Mouse (Mus musculus): ENCODE data around the gene Tekt3. TPM values are rescaled to one million over a fixed set of nuclear protein-coding genes. Genes with fewer than 3 reads are reported as not detected.
A peak's percentile ranks its signal among the peaks of the same experiment; 100 is the strongest.

Tekt3 gene
- total RNA-seq, 1 experiment: not detected

DNA sequence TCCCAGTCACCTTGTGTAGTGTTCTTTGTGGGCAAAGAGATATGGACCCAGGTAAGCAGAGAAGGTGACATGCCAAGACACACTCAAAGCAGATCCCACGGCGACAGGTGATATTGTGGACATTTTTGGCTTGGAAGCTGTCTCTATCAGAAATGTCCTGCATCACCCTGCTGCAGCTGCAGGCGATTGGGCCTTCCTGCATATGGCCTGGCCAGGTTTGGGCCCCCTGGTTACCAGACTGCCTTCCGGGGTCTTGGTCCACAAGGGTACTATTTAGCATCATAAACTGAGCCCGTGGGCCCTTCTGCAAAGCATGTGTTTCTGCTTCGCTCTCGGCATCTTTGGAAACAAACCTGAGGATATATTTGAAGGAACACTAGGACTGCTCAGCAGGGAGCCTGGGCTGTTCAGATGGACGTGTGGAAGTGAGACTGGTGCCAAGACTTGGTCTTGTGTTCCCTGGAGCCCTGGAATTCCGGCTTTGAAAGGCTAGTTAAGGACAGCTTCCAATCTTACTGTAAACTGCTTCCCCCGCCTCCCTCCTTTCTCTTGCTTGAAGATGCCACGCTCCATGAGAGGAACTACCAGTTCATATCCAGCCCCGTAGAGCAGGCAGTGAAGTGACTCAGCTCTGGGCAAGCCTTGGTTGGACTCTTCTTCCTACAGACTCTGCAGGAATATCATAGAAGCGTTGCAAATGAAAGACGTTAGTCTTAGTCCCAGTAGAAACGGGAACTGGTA lies 73.5 kb downstream of the Tekt3 start:
- Histone ChIP-seq H3K9me3 (ENCODE audit: control insufficient read depth, insufficient read depth, low read depth, low read length) (no peaks in the 10 kb centered on the region), H3K36me3 (ENCODE audit: control insufficient read depth, insufficient read depth, low read length, poor library complexity, severe bottlenecking) (no peaks in the 10 kb centered on the region), H3K27ac (ENCODE audit: insufficient read depth, low read depth, low read length, poor library complexity, severe bottlenecking) (no peak overlapping the region), H3K9ac (ENCODE audit: insufficient read depth, low read depth, low read length, poor library complexity, severe bottlenecking) (no peak overlapping the region), H3K4me1 (ENCODE audit: control insufficient read depth in 2 of 2, insufficient read depth in 2 of 2, low read length in 2 of 2, poor library complexity in 1 of 2) (peaks cover 0 to 6% of the 10 kb centered on the region in 2 experiments; a peak in 1 of 4 replicates), H3K4me3 (ENCODE audit: insufficient read depth in 1 of 2, low read depth in 1 of 2, low read length in 2 of 2, poor library complexity in 1 of 2, severe bottlenecking in 1 of 2) (no peak overlapping the region)
- TF ChIP-seq ZNF384 (IDR thresholded peaks at IDR 0.05; ENCODE audit: low read depth, low read length) (no peak), CHD2 (IDR thresholded peaks at IDR 0.05; ENCODE audit: low read depth, low read length) (no peak), ZC3H11A (IDR thresholded peaks at IDR 0.05; ENCODE audit: borderline replicate concordance, low read depth, low read length) (no peak), HCFC1 (IDR thresholded peaks at IDR 0.05; ENCODE audit: borderline replicate concordance, insufficient read depth, low read length) (no peak), MAFK (IDR thresholded peaks at IDR 0.05; ENCODE audit: insufficient read depth, low read depth, low read length) (no peak)
- no peak for DNase-seq (ENCODE audit: low read depth, low spot score)
- in situ Hi-C loops (cut with MboI; ENCODE audit: low sequenced_read_pairs in 2 of 2, unreplicated experiment in 2 of 2): loop anchor here (5.0 to 25.0 kb wide), 2 partner anchors 213 to 373 kb away; partner anchors contain the start of gene Gm10428 (in 1 of the 2)

DNA sequence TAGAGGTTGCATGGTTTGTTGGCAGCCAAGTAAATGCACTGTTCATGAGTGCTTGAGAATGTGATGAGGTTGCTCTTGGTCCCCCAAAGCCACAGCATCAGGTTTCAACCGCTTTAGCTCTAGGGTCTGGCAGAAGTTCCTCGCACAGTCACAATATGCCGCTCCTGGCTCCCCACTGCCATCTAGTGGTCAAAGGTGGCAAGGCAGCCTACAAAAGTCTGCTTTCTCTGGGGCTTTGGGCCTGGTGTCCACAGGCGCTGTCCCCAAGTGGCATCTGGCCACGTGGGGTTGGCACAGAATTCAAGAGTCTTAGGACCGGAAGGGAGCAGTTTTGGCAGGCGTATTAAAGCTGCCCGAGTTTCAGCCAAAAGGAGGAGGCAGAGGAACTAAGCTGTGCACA lies 74.2 kb downstream of the Tekt3 start:
- H3K4me1 ChIP-seq (ENCODE audit: control insufficient read depth in 2 of 2, insufficient read depth in 2 of 2, low read length in 2 of 2, poor library complexity in 1 of 2): peaks cover 0 to 2% of the 10 kb centered on the region in 2 experiments; a peak in 1 of 4 replicates
- H3K4me3 ChIP-seq (ENCODE audit: insufficient read depth in 1 of 2, low read depth in 1 of 2, low read length in 2 of 2, poor library complexity in 1 of 2, severe bottlenecking in 1 of 2): no peak overlapping the region
- no peak overlapping the region for H3K27ac ChIP-seq (ENCODE audit: insufficient read depth, low read depth, low read length, poor library complexity, severe bottlenecking)
- peak; percentile 59 for DNase-seq (ENCODE audit: low read depth, low spot score)
- in situ Hi-C loops (cut with MboI; ENCODE audit: low sequenced_read_pairs in 2 of 2, unreplicated experiment in 2 of 2): loop anchor here in 1 of 2 experiments (25.0 kb wide), 1 partner anchor 373 kb away; the partner anchor contains the start of gene Gm10428
- TF ChIP-seq ZC3H11A (IDR thresholded peaks at IDR 0.05; ENCODE audit: borderline replicate concordance, low read depth, low read length) (peak; percentile 98), ZNF384 (IDR thresholded peaks at IDR 0.05; ENCODE audit: low read depth, low read length) (no peak), CHD2 (IDR thresholded peaks at IDR 0.05; ENCODE audit: low read depth, low read length) (no peak)
- H3K9ac ChIP-seq (ENCODE audit: insufficient read depth, low read depth, low read length, poor library complexity, severe bottlenecking): no peak overlapping the region
- H3K9me3 ChIP-seq (ENCODE audit: control insufficient read depth, insufficient read depth, low read depth, low read length): no peaks in the 10 kb centered on the region
- H3K36me3 ChIP-seq (ENCODE audit: control insufficient read depth, insufficient read depth, low read length, poor library complexity, severe bottlenecking): no peaks in the 10 kb centered on the region

DNA sequence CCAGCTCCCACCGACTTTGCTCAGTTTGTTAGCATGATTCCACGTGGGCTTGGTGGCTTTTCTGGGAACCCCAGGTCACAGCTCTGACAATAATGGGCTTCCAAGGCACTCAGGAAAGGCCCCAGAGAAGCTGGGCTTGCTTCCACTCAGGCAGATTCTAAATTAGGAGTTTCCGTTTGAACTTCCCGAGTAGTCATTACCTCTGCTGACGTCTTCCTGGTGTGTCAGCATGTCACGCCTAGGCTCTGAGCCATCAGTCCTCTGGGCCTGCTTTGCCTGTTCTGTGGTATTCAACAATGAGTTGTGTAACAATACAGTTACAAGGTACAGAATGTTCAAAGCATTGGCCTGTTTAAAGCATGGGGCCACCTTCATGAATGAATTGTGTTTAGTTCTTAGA lies 74.8 kb downstream of the Tekt3 start:
- no peaks in the 10 kb centered on the region for H3K9me3 ChIP-seq (ENCODE audit: control insufficient read depth, insufficient read depth, low read depth, low read length)
- H3K4me3 ChIP-seq (ENCODE audit: insufficient read depth in 1 of 2, low read depth in 1 of 2, low read length in 2 of 2, poor library complexity in 1 of 2, severe bottlenecking in 1 of 2): no peak overlapping the region
- TF ChIP-seq HCFC1 (IDR thresholded peaks at IDR 0.05; ENCODE audit: borderline replicate concordance, insufficient read depth, low read length): no peak
- TF ChIP-seq MAFK (IDR thresholded peaks at IDR 0.05; ENCODE audit: insufficient read depth, low read depth, low read length): no peak
- no peak for TF ChIP-seq CHD2 (IDR thresholded peaks at IDR 0.05; ENCODE audit: low read depth, low read length)
- TF ChIP-seq ZC3H11A (IDR thresholded peaks at IDR 0.05; ENCODE audit: borderline replicate concordance, low read depth, low read length): no peak
- no peak for TF ChIP-seq ZNF384 (IDR thresholded peaks at IDR 0.05; ENCODE audit: low read depth, low read length)
- H3K27ac ChIP-seq (ENCODE audit: insufficient read depth, low read depth, low read length, poor library complexity, severe bottlenecking): no peak overlapping the region
- H3K4me1 ChIP-seq (ENCODE audit: control insufficient read depth in 2 of 2, insufficient read depth in 2 of 2, low read length in 2 of 2, poor library complexity in 1 of 2): no peaks in the 10 kb centered on the region; a peak in 1 of 4 replicates
- no peak overlapping the region for H3K9ac ChIP-seq (ENCODE audit: insufficient read depth, low read depth, low read length, poor library complexity, severe bottlenecking)
- DNase-seq (ENCODE audit: low read depth, low spot score): no peak
- in situ Hi-C loops (cut with MboI; ENCODE audit: low sequenced_read_pairs in 2 of 2, unreplicated experiment in 2 of 2): loop anchor here in 1 of 2 experiments (25.0 kb wide), 1 partner anchor 374 kb away; the partner anchor contains the start of gene Gm10428
- no peaks in the 10 kb centered on the region for H3K36me3 ChIP-seq (ENCODE audit: control insufficient read depth, insufficient read depth, low read length, poor library complexity, severe bottlenecking)

DNA sequence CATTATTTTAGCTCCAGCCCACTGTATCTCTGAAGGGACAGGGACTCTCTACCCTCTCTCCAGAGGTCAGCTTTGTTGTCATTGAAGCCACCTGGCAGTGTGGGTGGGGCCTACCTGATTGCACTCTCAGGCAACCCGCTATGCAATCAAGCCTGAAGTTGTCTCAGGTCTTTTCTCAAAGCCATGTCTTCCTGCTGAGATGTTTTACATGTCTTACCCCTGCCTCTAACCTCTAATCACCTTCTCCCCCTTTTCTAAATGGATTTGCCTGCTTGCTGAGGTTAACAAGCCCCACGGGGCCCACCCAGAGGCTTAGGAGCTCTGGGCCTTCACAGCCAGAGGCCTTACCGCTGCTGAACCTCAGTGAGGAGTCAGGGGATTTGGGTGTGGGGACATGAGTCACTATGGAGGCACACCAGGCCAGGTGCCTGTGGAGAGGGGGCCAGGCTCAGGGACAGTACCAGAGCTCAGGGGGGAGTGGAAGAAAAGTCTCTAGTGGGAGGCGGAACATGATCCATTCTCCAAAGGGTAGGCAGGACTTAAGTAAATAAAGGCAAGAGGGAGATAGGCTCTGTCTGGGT lies 75.5 kb downstream of the Tekt3 start:
- Histone ChIP-seq H3K9me3 (ENCODE audit: control insufficient read depth, insufficient read depth, low read depth, low read length) (no peaks in the 10 kb centered on the region), H3K9ac (ENCODE audit: insufficient read depth, low read depth, low read length, poor library complexity, severe bottlenecking) (no peak overlapping the region), H3K4me3 (ENCODE audit: insufficient read depth in 1 of 2, low read depth in 1 of 2, low read length in 2 of 2, poor library complexity in 1 of 2, severe bottlenecking in 1 of 2) (no peak overlapping the region), H3K4me1 (ENCODE audit: control insufficient read depth in 2 of 2, insufficient read depth in 2 of 2, low read length in 2 of 2, poor library complexity in 1 of 2) (no peaks in the 10 kb centered on the region; a peak in 1 of 4 replicates), H3K36me3 (ENCODE audit: control insufficient read depth, insufficient read depth, low read length, poor library complexity, severe bottlenecking) (no peaks in the 10 kb centered on the region), H3K27ac (ENCODE audit: insufficient read depth, low read depth, low read length, poor library complexity, severe bottlenecking) (no peak overlapping the region)
- in situ Hi-C loops (cut with MboI; ENCODE audit: low sequenced_read_pairs in 2 of 2, unreplicated experiment in 2 of 2): loop anchor here in 1 of 2 experiments (25.0 kb wide), 1 partner anchor 375 kb away; the partner anchor contains the start of gene Gm10428
- no peak for DNase-seq (ENCODE audit: low read depth, low spot score)
- TF ChIP-seq ZC3H11A (IDR thresholded peaks at IDR 0.05; ENCODE audit: borderline replicate concordance, low read depth, low read length) (no peak), MAFK (IDR thresholded peaks at IDR 0.05; ENCODE audit: insufficient read depth, low read depth, low read length) (no peak), ZNF384 (IDR thresholded peaks at IDR 0.05; ENCODE audit: low read depth, low read length) (no peak), HCFC1 (IDR thresholded peaks at IDR 0.05; ENCODE audit: borderline replicate concordance, insufficient read depth, low read length) (no peak), CHD2 (IDR thresholded peaks at IDR 0.05; ENCODE audit: low read depth, low read length) (no peak)

Measured in ES-E14 (cell line).